Mouse (Mus musculus) megakaryocyte progenitor cell, adult 5-6 weeks (primary cell): ENCODE measurements around the gene E130218I03Rik. TPM values are rescaled to one million over a fixed set of nuclear protein-coding genes. Genes with fewer than 3 reads are reported as not detected.
"Not testable (repeated sequence)": the region's sequence is repeated elsewhere in the genome, so short reads cannot be mapped to it uniquely, and the experiment has no call there.

ENCODE experiments used
- ATAC-seq: replicated peaks from 2 replicates; pipeline ENCODE4 v1.8.0; 2016; ENCODE audit warnings: mild to moderate bottlenecking, moderate TSS enrichment, inconsistent platforms; ENCODE audit not compliant: poor library complexity
- total RNA-seq, 2 experiments: library from RNA; stranded (forward) in 1 of 2; stranded (reverse) in 1 of 2; fragments of 157-497, 149-512 nt in 1 of 2; fragments of 200-1000 nt in 1 of 2; gene quantifications; 2 replicates each; pipeline versions ENCODE4 v1.2.3 to v1.2.4; 2015 to 2017

The E130218I03Rik gene
- total RNA-seq, 2 experiments from 2014 or later, result not detected

- ATAC-seq, result peak; percentile 51
Observed at GRCm38 (mm10) chr4:134251241-134252130, 8.0 kb downstream of the E130218I03Rik start.

- ATAC-seq, result no peak
Observed at GRCm38 (mm10) chr4:134252131-134252910, 8.9 kb downstream of the E130218I03Rik start.

- no peak for ATAC-seq
Observed at GRCm38 (mm10) chr4:134252911-134253721, 9.7 kb downstream of the E130218I03Rik start.

- no peak for ATAC-seq
Observed at GRCm38 (mm10) chr4:134253722-134254324, 10.4 kb downstream of the E130218I03Rik start, which contains the start of gene Grrp1. TSS of gene Grrp1 (minus strand) at chr4:134254106.

GRCm38 (mm10) chr4:134254835-134255234 lies 11.4 kb downstream of the E130218I03Rik start:
- ATAC-seq, result no peak

- no peak for ATAC-seq
Observed at GRCm38 (mm10) chr4:134255854-134256253, 12.4 kb downstream of the E130218I03Rik start.

GRCm38 (mm10) chr4:134256407-134257197 lies 13.1 kb downstream of the E130218I03Rik start:
- no peak for ATAC-seq

GRCm38 (mm10) chr4:134257198-134258009 lies 13.9 kb downstream of the E130218I03Rik start:
- ATAC-seq, result no peak

GRCm38 (mm10) chr4:134258354-134258753 lies 14.9 kb downstream of the E130218I03Rik start:
- peak; percentile 49 for ATAC-seq

- peak; percentile 61 for ATAC-seq
Observed at GRCm38 (mm10) chr4:134263191-134263590, 19.7 kb downstream of the E130218I03Rik start.

- no peak for ATAC-seq
Observed at GRCm38 (mm10) chr4:134265860-134266585, 22.6 kb downstream of the E130218I03Rik start.

- ATAC-seq, result peak; percentile 37; the same call in 1 of the 2 replicates
Observed at GRCm38 (mm10) chr4:134268102-134268655, 24.7 kb downstream of the E130218I03Rik start.

GRCm38 (mm10) chr4:134269622-134270021 lies 26.2 kb downstream of the E130218I03Rik start:
- not testable (repeated sequence) for ATAC-seq

- ATAC-seq, result no peak
Observed at GRCm38 (mm10) chr4:134271979-134272378, 28.5 kb downstream of the E130218I03Rik start.

- ATAC-seq, result 0 out of 2 replicates have a peak, but pooled peaks have one; percentile 5
Observed at GRCm38 (mm10) chr4:134272731-134273416, 29.4 kb downstream of the E130218I03Rik start.

GRCm38 (mm10) chr4:134273417-134274345 lies 30.2 kb downstream of the E130218I03Rik start:
- ATAC-seq, result peak; percentile 93
